Mouse (Mus musculus): ENCODE data around the gene Mcmbp. TPM values are rescaled to one million over a fixed set of nuclear protein-coding genes. Genes with fewer than 3 reads are reported as not detected.

Mcmbp gene
- polyA plus RNA-seq, 1 experiment from 2014 or later = 57.9 TPM

DNA sequence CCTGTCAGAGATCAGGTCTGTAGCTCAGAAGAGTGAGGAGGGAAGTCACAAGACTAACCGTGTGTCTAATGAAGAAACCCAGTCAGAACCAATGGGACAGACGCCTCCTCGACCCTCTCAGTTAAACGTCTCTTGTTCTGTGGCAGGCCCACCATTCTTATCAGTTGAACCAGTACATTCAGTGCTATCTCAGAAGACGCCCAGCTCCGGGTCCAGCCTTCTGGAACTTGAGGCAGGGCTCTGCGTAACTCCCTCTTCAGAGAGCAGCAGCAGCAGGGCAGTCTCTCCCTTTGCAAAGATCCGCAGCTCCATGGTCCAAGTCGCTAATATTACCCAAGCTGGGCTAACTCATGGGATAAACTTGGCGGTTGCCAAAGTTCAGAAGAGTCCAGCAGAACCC, 45.4 kb downstream of the Mcmbp start:
- 80% methylated on average over 10 of the region's 10 CpGs for WGBS
- Histone ChIP-seq H3K9ac (no peak overlapping the region), H3K36me3 (peaks cover 28% of the 10 kb centered on the region), H3K4me2 (replicated peaks) (no peak overlapping the region), H3K27me3 (replicated peaks) (no peaks in the 10 kb centered on the region), H3K27ac (no peak overlapping the region), H3K4me3 (replicated peaks) (no peak overlapping the region), H3K4me1 (replicated peaks) (no peaks in the 10 kb centered on the region), H3K9me3 (no peaks in the 10 kb centered on the region)
- no peak for ATAC-seq

DNA sequence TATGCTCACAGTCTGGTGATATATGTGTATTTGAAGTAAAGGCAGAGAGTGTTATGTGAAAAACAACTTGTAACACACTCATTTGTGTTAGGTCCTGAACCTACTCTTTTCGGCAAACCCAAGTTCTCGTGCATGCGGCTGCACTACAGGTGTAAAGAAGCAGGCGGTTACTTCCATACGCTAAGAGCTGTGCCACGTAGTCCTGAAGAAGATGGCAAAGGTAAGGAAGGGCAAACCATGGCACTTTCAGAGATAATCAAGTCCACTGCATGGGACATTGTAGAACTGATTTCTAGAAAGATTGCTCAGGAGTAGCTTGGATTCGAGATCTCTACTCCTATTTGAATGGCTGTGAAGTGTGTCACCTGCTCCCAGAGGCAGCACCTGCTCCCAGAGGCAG, 48.1 kb downstream of the Mcmbp start:
- no peak overlapping the region for H3K27ac ChIP-seq
- no peak for ATAC-seq
- no peaks in the 10 kb centered on the region for H3K9me3 ChIP-seq
- WGBS = 88% methylated on average over 7 of the region's 7 CpGs
- no peaks in the 10 kb centered on the region for H3K4me1 ChIP-seq (replicated peaks)
- H3K27me3 ChIP-seq (replicated peaks) = no peaks in the 10 kb centered on the region
- no peak overlapping the region for H3K9ac ChIP-seq
- H3K4me2 ChIP-seq (replicated peaks) = no peak overlapping the region
- H3K4me3 ChIP-seq (replicated peaks) = no peak overlapping the region
- peaks cover 27% of the 10 kb centered on the region for H3K36me3 ChIP-seq

DNA sequence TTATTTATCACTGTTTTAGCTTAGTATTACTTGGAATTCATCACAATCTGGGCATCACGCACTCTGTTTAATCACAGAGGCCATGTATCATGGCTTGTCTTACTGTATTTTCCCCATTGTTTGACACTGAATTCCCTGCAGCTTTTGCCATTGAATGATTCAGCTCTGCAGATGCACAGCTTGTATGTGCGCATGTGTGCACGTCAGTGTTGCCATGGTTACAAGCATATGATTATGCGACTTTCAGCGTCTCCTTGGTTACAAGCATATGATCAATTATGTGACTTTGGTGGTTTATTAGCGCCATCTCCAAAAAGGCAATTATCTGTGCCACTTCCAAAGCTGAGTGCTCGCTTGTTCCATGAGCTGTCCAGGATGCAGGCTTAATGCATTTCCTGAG, 49.5 kb downstream of the Mcmbp start:
- Histone ChIP-seq H3K4me3 (replicated peaks) (no peak overlapping the region), H3K9ac (no peak overlapping the region), H3K4me2 (replicated peaks) (no peak overlapping the region), H3K36me3 (peaks cover 28% of the 10 kb centered on the region), H3K27ac (no peak overlapping the region), H3K4me1 (replicated peaks) (no peaks in the 10 kb centered on the region), H3K9me3 (no peaks in the 10 kb centered on the region), H3K27me3 (replicated peaks) (no peaks in the 10 kb centered on the region)
- no peak for ATAC-seq
- 78% methylated on average over 7 of the region's 7 CpGs for WGBS

DNA sequence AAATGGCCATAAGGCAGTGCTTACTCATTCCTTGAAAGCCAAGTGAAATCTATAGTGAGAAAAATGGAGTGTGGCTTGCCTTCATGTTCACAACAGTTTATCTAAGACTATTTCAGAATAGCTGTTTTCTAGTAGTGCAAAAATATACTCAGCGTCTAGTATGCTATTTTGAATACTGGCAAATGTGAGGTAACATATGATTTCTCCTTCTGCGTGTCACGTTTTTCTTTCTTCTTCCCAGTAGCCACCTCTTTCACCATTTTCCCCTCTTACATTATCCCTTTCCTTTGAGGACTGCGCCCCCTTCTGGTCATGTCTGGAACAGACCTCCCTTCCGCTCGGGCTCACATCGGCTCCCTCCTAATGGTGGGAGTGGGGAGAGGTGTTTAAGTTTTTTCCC, 50.2 kb downstream of the Mcmbp start:
- Histone ChIP-seq H3K9me3 (no peaks in the 10 kb centered on the region), H3K4me1 (replicated peaks) (no peaks in the 10 kb centered on the region), H3K27me3 (replicated peaks) (no peaks in the 10 kb centered on the region), H3K36me3 (peaks cover 34% of the 10 kb centered on the region), H3K27ac (no peak overlapping the region), H3K9ac (no peak overlapping the region), H3K4me2 (replicated peaks) (no peak overlapping the region), H3K4me3 (replicated peaks) (no peak overlapping the region)
- ATAC-seq = peak; percentile 67; the same call in 1 of the 2 replicates
- WGBS = 22% methylated on average over 7 of the region's 7 CpGs

GRCm38 (mm10) chr7:128689347-128689746, 50.9 kb downstream of the Mcmbp start:
- 87% methylated on average over 8 of the region's 8 CpGs for WGBS
- Histone ChIP-seq H3K9me3 (no peaks in the 10 kb centered on the region), H3K27ac (no peak overlapping the region), H3K27me3 (replicated peaks) (no peaks in the 10 kb centered on the region), H3K9ac (no peak overlapping the region), H3K36me3 (peaks cover 27% of the 10 kb centered on the region), H3K4me2 (replicated peaks) (no peak overlapping the region), H3K4me3 (replicated peaks) (no peak overlapping the region), H3K4me1 (replicated peaks) (no peaks in the 10 kb centered on the region)
- ATAC-seq = no peak

- Histone ChIP-seq H3K4me3 (replicated peaks) (peak overlapping the region; percentile 44), H3K9me3 (no peaks in the 10 kb centered on the region), H3K27me3 (replicated peaks) (no peaks in the 10 kb centered on the region), H3K27ac (no peak overlapping the region), H3K36me3 (peaks cover 21% of the 10 kb centered on the region), H3K4me1 (replicated peaks) (no peaks in the 10 kb centered on the region), H3K9ac (no peak overlapping the region), H3K4me2 (replicated peaks) (peak overlapping the region; percentile 67)
- 52% methylated on average over 56 of the region's 56 CpGs for WGBS
- ATAC-seq = peak; percentile 81
These were observed 52.3 kb downstream of the Mcmbp start for GRCm38 (mm10) chr7:128687821-128688564.

- ATAC-seq = no peak
- H3K9ac ChIP-seq = no peak overlapping the region
- H3K36me3 ChIP-seq = no peaks in the 10 kb centered on the region
- 78% methylated on average over 3 of the region's 3 CpGs for WGBS
- H3K27me3 ChIP-seq (replicated peaks) = no peaks in the 10 kb centered on the region
- no peak overlapping the region for H3K27ac ChIP-seq
- H3K4me1 ChIP-seq (replicated peaks) = no peaks in the 10 kb centered on the region
- H3K4me2 ChIP-seq (replicated peaks) = no peak overlapping the region
- no peak overlapping the region for H3K4me3 ChIP-seq (replicated peaks)
- no peaks in the 10 kb centered on the region for H3K9me3 ChIP-seq
These were observed 61.7 kb downstream of the Mcmbp start for GRCm38 (mm10) chr7:128678546-128678945.

- Histone ChIP-seq H3K9ac (no peak overlapping the region), H3K27ac (peak overlapping the region; percentile 36; the same call in 1 of the 2 replicates), H3K4me1 (replicated peaks) (peaks cover 10% of the 10 kb centered on the region; the same call in 1 of the 2 replicates), H3K4me2 (replicated peaks) (peak overlapping the region; percentile 25), H3K4me3 (replicated peaks) (no peak overlapping the region), H3K9me3 (no peaks in the 10 kb centered on the region), H3K36me3 (no peaks in the 10 kb centered on the region), H3K27me3 (replicated peaks) (no peaks in the 10 kb centered on the region)
- 14% methylated on average over 15 of the region's 15 CpGs for WGBS
- ATAC-seq = peak; percentile 95
These were observed 67.8 kb downstream of the Mcmbp start for GRCm38 (mm10) chr7:128672408-128673010.

DNA sequence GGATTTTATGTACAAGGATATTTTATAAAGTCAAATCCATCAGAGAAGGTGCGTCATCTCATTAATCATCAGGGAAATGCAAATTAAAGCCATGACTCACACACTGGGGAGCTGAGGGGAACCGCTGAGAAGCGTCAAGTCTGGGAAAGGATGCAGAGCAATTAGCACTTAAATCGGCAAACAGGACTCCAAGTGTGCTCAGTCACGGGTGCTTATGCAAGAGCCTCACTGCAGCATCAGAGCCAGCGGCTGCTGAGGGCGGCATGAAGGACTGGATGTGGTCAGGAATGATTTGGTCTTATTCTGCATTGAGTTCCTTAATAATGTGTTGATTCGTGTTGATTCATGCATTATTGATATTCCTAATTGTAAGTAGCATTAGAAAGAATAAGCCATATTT, 68.3 kb downstream of the Mcmbp start:
- Histone ChIP-seq H3K27ac (no peak overlapping the region), H3K36me3 (no peaks in the 10 kb centered on the region), H3K4me3 (replicated peaks) (no peak overlapping the region), H3K9me3 (no peaks in the 10 kb centered on the region), H3K27me3 (replicated peaks) (no peaks in the 10 kb centered on the region), H3K4me2 (replicated peaks) (peak overlapping the region; percentile 25), H3K9ac (no peak overlapping the region), H3K4me1 (replicated peaks) (peaks cover 10% of the 10 kb centered on the region; the same call in 1 of the 2 replicates)
- 24% methylated on average over 8 of the region's 8 CpGs for WGBS
- peak; percentile 70 for ATAC-seq

DNA sequence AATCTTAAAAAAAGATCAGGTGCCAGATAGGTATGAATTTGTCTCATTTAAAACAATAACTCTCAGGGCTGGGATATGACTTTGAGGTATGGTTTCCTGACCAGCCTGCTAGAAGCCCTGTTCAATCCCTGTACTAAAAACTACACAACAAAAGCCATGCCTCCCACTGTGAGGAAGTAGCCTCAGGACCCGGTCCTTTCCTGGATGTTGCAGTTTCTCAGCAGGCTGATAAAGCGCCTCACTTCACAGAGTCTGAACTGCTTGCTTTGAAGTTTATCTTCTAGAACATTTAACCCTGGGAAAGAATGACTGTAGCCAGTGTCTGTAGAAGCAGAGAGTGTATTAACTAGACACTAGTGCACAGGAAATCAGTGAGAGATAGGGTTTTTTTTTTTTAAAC, 71.5 kb downstream of the Mcmbp start:
- ATAC-seq = no peak
- Histone ChIP-seq H3K27me3 (replicated peaks) (no peaks in the 10 kb centered on the region), H3K9ac (no peak overlapping the region), H3K27ac (no peak overlapping the region), H3K9me3 (no peaks in the 10 kb centered on the region), H3K4me2 (replicated peaks) (no peak overlapping the region), H3K4me3 (replicated peaks) (no peak overlapping the region), H3K36me3 (no peaks in the 10 kb centered on the region), H3K4me1 (replicated peaks) (peaks cover 10% of the 10 kb centered on the region; the same call in 1 of the 2 replicates)
- whole genome bisulfite sequencing = 59% methylated on average over 2 of the region's 2 CpGs

DNA sequence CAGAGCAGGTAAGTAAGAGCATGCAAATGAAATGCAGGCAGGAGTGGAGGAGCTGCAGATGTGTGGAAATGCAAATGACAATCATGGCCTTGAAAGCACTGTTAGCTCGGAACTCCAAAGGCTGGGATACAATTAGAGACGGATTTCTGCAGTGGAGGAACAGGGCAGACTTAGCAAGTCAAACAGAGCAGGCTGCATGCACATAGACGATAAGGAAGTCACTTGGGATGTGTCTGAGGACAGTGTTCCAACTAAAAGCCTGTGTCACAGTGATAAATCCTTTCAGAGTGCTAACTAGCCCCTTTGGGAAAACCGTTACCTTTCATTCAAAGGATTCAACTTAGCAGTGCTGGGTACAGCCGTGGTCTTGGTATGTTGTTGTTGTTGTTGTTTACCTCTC, 72.5 kb downstream of the Mcmbp start:
- no peaks in the 10 kb centered on the region for H3K27me3 ChIP-seq (replicated peaks)
- ATAC-seq = no peak
- H3K4me2 ChIP-seq (replicated peaks) = no peak overlapping the region
- WGBS = 82% methylated on average over 5 of the region's 5 CpGs
- no peaks in the 10 kb centered on the region for H3K9me3 ChIP-seq
- H3K36me3 ChIP-seq = no peaks in the 10 kb centered on the region
- no peak overlapping the region for H3K4me3 ChIP-seq (replicated peaks)
- no peak overlapping the region for H3K27ac ChIP-seq
- H3K4me1 ChIP-seq (replicated peaks) = peaks cover 8% of the 10 kb centered on the region; the same call in 1 of the 2 replicates
- H3K9ac ChIP-seq = no peak overlapping the region

GRCm38 (mm10) chr7:128664861-128665377, 75.4 kb downstream of the Mcmbp start:
- no peaks in the 10 kb centered on the region for H3K4me1 ChIP-seq (replicated peaks)
- no peak for ATAC-seq
- H3K9me3 ChIP-seq = no peaks in the 10 kb centered on the region
- WGBS = 88% methylated on average over 11 of the region's 11 CpGs
- H3K9ac ChIP-seq = no peak overlapping the region
- H3K36me3 ChIP-seq = no peaks in the 10 kb centered on the region
- no peak overlapping the region for H3K27ac ChIP-seq
- no peak overlapping the region for H3K4me3 ChIP-seq (replicated peaks)
- no peak overlapping the region for H3K4me2 ChIP-seq (replicated peaks)
- H3K27me3 ChIP-seq (replicated peaks) = no peaks in the 10 kb centered on the region

- no peak overlapping the region for H3K9ac ChIP-seq
- WGBS = 86% methylated on average over 8 of the region's 8 CpGs
- no peaks in the 10 kb centered on the region for H3K27me3 ChIP-seq (replicated peaks)
- H3K4me3 ChIP-seq (replicated peaks) = no peak overlapping the region
- no peaks in the 10 kb centered on the region for H3K4me1 ChIP-seq (replicated peaks)
- H3K4me2 ChIP-seq (replicated peaks) = no peak overlapping the region
- no peak for ATAC-seq
- H3K27ac ChIP-seq = no peak overlapping the region
- H3K9me3 ChIP-seq = no peaks in the 10 kb centered on the region
- H3K36me3 ChIP-seq = no peaks in the 10 kb centered on the region
These were observed 76.4 kb downstream of the Mcmbp start for GRCm38 (mm10) chr7:128663906-128664305.

Measured in intestine, embryonic 15.5 days (tissue).